Mouse (Mus musculus): ENCODE data around the gene Elane. TPM values are rescaled to one million over a fixed set of nuclear protein-coding genes. Genes with fewer than 3 reads are reported as not detected.

The Elane gene
- polyA plus RNA-seq, 1 experiment from 2014 or later, result 2.4 TPM

DNA sequence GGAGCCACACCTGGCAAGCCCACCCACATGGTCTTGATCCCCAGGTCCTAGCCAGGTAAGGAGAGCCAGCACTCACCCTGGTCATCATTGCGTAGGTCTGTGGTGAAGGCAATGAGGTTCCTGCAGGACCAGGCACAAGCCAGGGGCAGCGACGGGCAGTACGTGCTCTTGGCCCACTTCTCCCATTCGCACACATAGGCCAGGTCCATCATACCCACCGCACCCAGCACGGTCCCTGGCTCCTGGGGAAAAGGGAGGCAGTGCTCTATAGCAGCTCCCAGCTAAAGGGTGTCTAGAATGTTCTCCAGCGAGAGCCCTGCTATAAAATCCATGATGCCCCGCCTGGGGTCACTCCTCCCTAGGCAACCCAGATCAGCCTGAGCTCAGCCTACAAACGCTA, 21.4 kb downstream of the Elane start:
- Histone ChIP-seq H3K4me3 (ENCODE audit: low read length) (no peak overlapping the region), H3K4me1 (ENCODE audit: control insufficient read depth, insufficient read depth, low read length) (peaks cover 3% of the 10 kb centered on the region; the same call in 1 of the 2 replicates), H3K27ac (ENCODE audit: low read length) (no peak overlapping the region), H3K27me3 (replicated peaks; ENCODE audit: control insufficient read depth, insufficient read depth, low read length) (no peaks in the 10 kb centered on the region), H3K36me3 (ENCODE audit: control insufficient read depth, insufficient read depth, low read length) (peaks cover 20% of the 10 kb centered on the region), H3K9ac (ENCODE audit: low read depth, low read length) (no peak overlapping the region; the same call in 1 of the 2 replicates), H3K4me2 (ENCODE audit: low read depth, low read length) (no peak overlapping the region), H3K9me3 (ENCODE audit: control insufficient read depth, low read length) (no peaks in the 10 kb centered on the region)
- 91% methylated on average over 10 of the region's 10 CpGs for WGBS
- ATAC-seq, result no peak

GRCm38 (mm10) chr10:79908167-79909091, 22.4 kb downstream of the Elane start, which contains the start of gene Med16:
Gene Med16, minus strand, starts transcription at chr10:79908923.
- H3K4me2 ChIP-seq (ENCODE audit: low read depth, low read length), result peak within 1 kb of the TSS; percentile 62
- H3K36me3 ChIP-seq (ENCODE audit: control insufficient read depth, insufficient read depth, low read length), result peaks cover 20% of the 10 kb centered on the region
- H3K9me3 ChIP-seq (ENCODE audit: control insufficient read depth, low read length), result no peaks in the 10 kb centered on the region
- peak within 1 kb of the TSS; percentile 97 for H3K9ac ChIP-seq (ENCODE audit: low read depth, low read length)
- peak within 1 kb of the TSS; percentile 84 for H3K4me3 ChIP-seq (ENCODE audit: low read length)
- H3K27ac ChIP-seq (ENCODE audit: low read length), result peak within 1 kb of the TSS; percentile 97
- 1% methylated on average over 52 of the region's 52 CpGs for WGBS
- no peaks in the 10 kb centered on the region for H3K27me3 ChIP-seq (replicated peaks; ENCODE audit: control insufficient read depth, insufficient read depth, low read length)
- peak; percentile 96 for ATAC-seq
- H3K4me1 ChIP-seq (ENCODE audit: control insufficient read depth, insufficient read depth, low read length), result peaks cover 3% of the 10 kb centered on the region; the same call in 1 of the 2 replicates

DNA sequence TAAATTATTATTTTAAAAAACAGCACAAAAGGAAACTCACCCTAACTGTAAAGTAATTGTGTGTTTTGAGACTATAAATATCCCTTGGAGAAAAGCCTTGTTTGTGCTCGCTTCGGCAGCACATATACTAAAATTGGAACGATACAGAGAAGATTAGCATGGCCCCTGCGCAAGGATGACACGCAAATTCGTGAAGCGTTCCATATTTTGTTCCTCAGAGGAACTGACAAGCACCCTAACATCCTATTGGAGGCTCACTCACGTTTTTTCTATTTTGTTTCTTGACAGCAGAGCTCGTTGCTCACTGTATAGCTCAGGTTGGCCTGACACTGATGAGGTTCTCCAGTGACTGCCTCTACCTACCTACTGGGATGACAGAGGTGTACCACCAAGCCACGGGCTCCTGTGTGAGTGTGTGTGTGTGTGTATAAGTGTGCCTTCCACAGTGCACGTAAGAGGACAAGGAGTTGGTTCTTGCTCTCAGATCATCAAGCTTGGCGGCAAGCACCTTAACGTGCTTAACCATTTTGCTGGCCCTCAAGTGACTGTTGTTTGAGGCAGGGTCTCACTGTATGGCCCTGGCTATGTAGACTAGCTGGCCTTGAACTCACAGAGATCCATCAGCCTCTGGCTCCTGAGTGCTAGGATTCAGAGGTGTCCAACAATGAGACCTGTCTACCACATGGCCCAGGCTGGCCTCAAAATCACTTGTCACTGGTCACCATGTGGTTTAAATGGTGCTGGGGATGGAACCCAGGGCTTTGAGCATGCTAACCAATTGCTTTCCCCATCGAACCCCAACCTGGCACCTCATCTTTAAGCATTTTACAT, 23.3 kb downstream of the Elane start:
- Histone ChIP-seq H3K9me3 (ENCODE audit: control insufficient read depth, low read length) (no peaks in the 10 kb centered on the region), H3K27me3 (replicated peaks; ENCODE audit: control insufficient read depth, insufficient read depth, low read length) (no peaks in the 10 kb centered on the region), H3K9ac (ENCODE audit: low read depth, low read length) (no peak overlapping the region), H3K27ac (ENCODE audit: low read length) (peak overlapping the region; percentile 21), H3K4me2 (ENCODE audit: low read depth, low read length) (no peak overlapping the region), H3K4me1 (ENCODE audit: control insufficient read depth, insufficient read depth, low read length) (peaks cover 8% of the 10 kb centered on the region), H3K4me3 (ENCODE audit: low read length) (0 out of 2 replicates have a peak overlapping the region, but pooled peaks have one; percentile 0), H3K36me3 (ENCODE audit: control insufficient read depth, insufficient read depth, low read length) (peaks cover 20% of the 10 kb centered on the region)
- WGBS, result 20% methylated on average over 14 of the region's 14 CpGs
- peak; percentile 61 for ATAC-seq

DNA sequence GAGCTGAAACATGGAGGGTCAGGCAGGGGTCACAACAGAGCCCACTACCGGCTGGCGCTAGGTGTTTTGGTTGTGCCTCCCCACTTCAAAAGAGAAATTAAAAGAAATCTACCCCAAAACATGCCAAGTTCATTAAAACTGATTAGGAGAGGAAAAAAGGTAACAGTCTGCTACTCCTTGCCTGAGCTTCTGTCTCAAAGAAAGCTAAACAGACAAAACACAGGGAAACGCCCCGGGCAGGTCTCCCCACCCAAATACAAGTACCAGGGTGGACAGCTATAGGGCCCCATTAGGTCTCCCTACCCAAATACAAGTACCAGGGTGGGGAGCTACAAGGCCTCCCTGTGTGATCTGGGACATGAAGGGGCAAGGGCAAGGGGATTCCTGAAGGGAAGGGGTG, 24.5 kb downstream of the Elane start, which contains the start of gene Gm26602:
TSS of gene Gm26602 (plus strand) at position 301 of the 400 bp plus-strand sequence.
- ATAC-seq, result no peak
- no peak within 1 kb of the TSS for H3K4me3 ChIP-seq (ENCODE audit: low read length)
- H3K9me3 ChIP-seq (ENCODE audit: control insufficient read depth, low read length), result no peaks in the 10 kb centered on the region
- no peak within 1 kb of the TSS for H3K27ac ChIP-seq (ENCODE audit: low read length)
- peaks cover 21% of the 10 kb centered on the region for H3K4me1 ChIP-seq (ENCODE audit: control insufficient read depth, insufficient read depth, low read length)
- H3K27me3 ChIP-seq (replicated peaks; ENCODE audit: control insufficient read depth, insufficient read depth, low read length), result no peaks in the 10 kb centered on the region
- no peak within 1 kb of the TSS for H3K9ac ChIP-seq (ENCODE audit: low read depth, low read length)
- WGBS, result 89% methylated on average over 4 of the region's 4 CpGs
- peaks cover 15% of the 10 kb centered on the region for H3K36me3 ChIP-seq (ENCODE audit: control insufficient read depth, insufficient read depth, low read length)
- no peak within 1 kb of the TSS for H3K4me2 ChIP-seq (ENCODE audit: low read depth, low read length)

GRCm38 (mm10) chr10:79912412-79912811, 26.4 kb downstream of the Elane start:
- H3K36me3 ChIP-seq (ENCODE audit: control insufficient read depth, insufficient read depth, low read length), result no peaks in the 10 kb centered on the region; the same call in 1 of the 2 replicates
- H3K9ac ChIP-seq (ENCODE audit: low read depth, low read length), result no peak overlapping the region
- WGBS, result 66% methylated on average over 20 of the region's 20 CpGs
- H3K27ac ChIP-seq (ENCODE audit: low read length), result no peak overlapping the region
- H3K4me2 ChIP-seq (ENCODE audit: low read depth, low read length), result no peak overlapping the region
- peaks cover 29% of the 10 kb centered on the region for H3K4me1 ChIP-seq (ENCODE audit: control insufficient read depth, insufficient read depth, low read length)
- no peak overlapping the region for H3K4me3 ChIP-seq (ENCODE audit: low read length)
- no peak for ATAC-seq
- H3K27me3 ChIP-seq (replicated peaks; ENCODE audit: control insufficient read depth, insufficient read depth, low read length), result no peaks in the 10 kb centered on the region
- H3K9me3 ChIP-seq (ENCODE audit: control insufficient read depth, low read length), result no peaks in the 10 kb centered on the region

GRCm38 (mm10) chr10:79914131-79914947, 28.3 kb downstream of the Elane start:
- H3K36me3 ChIP-seq (ENCODE audit: control insufficient read depth, insufficient read depth, low read length), result no peaks in the 10 kb centered on the region; the same call in 1 of the 2 replicates
- ATAC-seq, result no peak
- peak overlapping the region; percentile 54 for H3K27ac ChIP-seq (ENCODE audit: low read length)
- H3K4me2 ChIP-seq (ENCODE audit: low read depth, low read length), result peak overlapping the region; percentile 19; the same call in 1 of the 2 replicates
- 69% methylated on average over 11 of the region's 11 CpGs for WGBS
- H3K4me3 ChIP-seq (ENCODE audit: low read length), result no peak overlapping the region
- H3K9ac ChIP-seq (ENCODE audit: low read depth, low read length), result peak overlapping the region; percentile 31
- peaks cover 34% of the 10 kb centered on the region for H3K4me1 ChIP-seq (ENCODE audit: control insufficient read depth, insufficient read depth, low read length)
- H3K27me3 ChIP-seq (replicated peaks; ENCODE audit: control insufficient read depth, insufficient read depth, low read length), result peaks cover 15% of the 10 kb centered on the region
- H3K9me3 ChIP-seq (ENCODE audit: control insufficient read depth, low read length), result no peaks in the 10 kb centered on the region

GRCm38 (mm10) chr10:79914948-79915596, 29.0 kb downstream of the Elane start:
- H3K9ac ChIP-seq (ENCODE audit: low read depth, low read length), result peak overlapping the region; percentile 31
- no peaks in the 10 kb centered on the region for H3K9me3 ChIP-seq (ENCODE audit: control insufficient read depth, low read length)
- H3K4me1 ChIP-seq (ENCODE audit: control insufficient read depth, insufficient read depth, low read length), result peaks cover 38% of the 10 kb centered on the region
- H3K27ac ChIP-seq (ENCODE audit: low read length), result peak overlapping the region; percentile 54
- H3K36me3 ChIP-seq (ENCODE audit: control insufficient read depth, insufficient read depth, low read length), result no peaks in the 10 kb centered on the region; the same call in 1 of the 2 replicates
- H3K4me2 ChIP-seq (ENCODE audit: low read depth, low read length), result peak overlapping the region; percentile 19; the same call in 1 of the 2 replicates
- 53% methylated on average over 7 of the region's 7 CpGs for WGBS
- peaks cover 23% of the 10 kb centered on the region for H3K27me3 ChIP-seq (replicated peaks; ENCODE audit: control insufficient read depth, insufficient read depth, low read length)
- no peak for ATAC-seq
- H3K4me3 ChIP-seq (ENCODE audit: low read length), result no peak overlapping the region

GRCm38 (mm10) chr10:79916081-79916480, 30.0 kb downstream of the Elane start:
- no peak for ATAC-seq
- Histone ChIP-seq H3K27ac (ENCODE audit: low read length) (peak overlapping the region; percentile 39; the same call in 1 of the 2 replicates), H3K9ac (ENCODE audit: low read depth, low read length) (peak overlapping the region; percentile 95), H3K4me1 (ENCODE audit: control insufficient read depth, insufficient read depth, low read length) (peaks cover 46% of the 10 kb centered on the region), H3K27me3 (replicated peaks; ENCODE audit: control insufficient read depth, insufficient read depth, low read length) (peaks cover 33% of the 10 kb centered on the region), H3K36me3 (ENCODE audit: control insufficient read depth, insufficient read depth, low read length) (no peaks in the 10 kb centered on the region; the same call in 1 of the 2 replicates), H3K4me2 (ENCODE audit: low read depth, low read length) (peak overlapping the region; percentile 79), H3K9me3 (ENCODE audit: control insufficient read depth, low read length) (no peaks in the 10 kb centered on the region), H3K4me3 (ENCODE audit: low read length) (peak overlapping the region; percentile 84)
- 3% methylated on average over 8 of the region's 8 CpGs for WGBS

Data from intestine, embryonic 16.5 days (tissue).